Mouse (Mus musculus) lung, adult 2 months (tissue): ENCODE data around the gene Gm20388.

Source experiments
- CTCF ChIP-seq: fragments of 200-500 bp; IDR thresholded peaks from 2 replicates; pipeline ENCODE4 v1.5.1; 2011; ENCODE audit warnings: mild to moderate bottlenecking, low read length, control low read depth; ENCODE audit not compliant: insufficient read depth
- POLR2A ChIP-seq: fragments of 200-500 bp; IDR thresholded peaks from 2 replicates; pipeline ENCODE4 v1.6.1; 2011; ENCODE audit warnings: low read depth, mild to moderate bottlenecking, control low read depth, low read length, borderline replicate concordance; ENCODE audit errors: extremely low read depth

GRCm38 (mm10) chr8:122285727-122286126, 2375.1 kb downstream of the Gm20388 start:
- TF ChIP-seq POLR2A (no peak), CTCF (no peak)
